Mouse (Mus musculus) CH12.LX (cell line): ENCODE data around the gene AW209491. TPM values are rescaled to one million over a fixed set of nuclear protein-coding genes. Genes with fewer than 3 reads are reported as not detected.

Experiments used
- DNase-seq: peaks from one replicate; pipeline ENCODE4 v3.0.0-alpha.2; 2013; ENCODE audit errors: extremely low read depth
- H3K27ac ChIP-seq: 2 replicates; pipeline ENCODE4 v1.5.1; 2012; ENCODE audit warnings: low read depth, mild to moderate bottlenecking, control low read depth, moderate library complexity; ENCODE audit not compliant: insufficient read depth
- H3K27me3 ChIP-seq: replicated peaks from 2 replicates; pipeline ENCODE3; 2012; ENCODE audit warnings: inconsistent platforms
- H3K36me3 ChIP-seq, 2 experiments: replicated peaks in 1 of 2; 2 replicates each; pipeline versions ENCODE3 to v1.6.1; 2012; ENCODE audit warnings: inconsistent platforms in 1 of 2, low read length in 1 of 2, mild to moderate bottlenecking in 1 of 2, mixed read lengths in 1 of 2, moderate library complexity in 1 of 2; ENCODE audit not compliant: control insufficient read depth in 1 of 2, insufficient read depth in 1 of 2
- H3K4me1 ChIP-seq, 2 experiments: 2 replicates each; pipeline ENCODE4 v1.6.1; 2012; ENCODE audit warnings: inconsistent platforms in 1 of 2, moderate library complexity in 1 of 2; ENCODE audit not compliant: insufficient read depth in 2 of 2, control insufficient read depth in 1 of 2
- H3K4me2 ChIP-seq: 2 replicates; pipeline ENCODE4 v1.6.1; 2012; ENCODE audit warnings: low read depth, mild to moderate bottlenecking, control low read depth; ENCODE audit not compliant: poor library complexity, insufficient read depth, severe bottlenecking
- H3K4me3 ChIP-seq, 3 experiments: fragments of 150-350 bp in 1 of 3; sonication (generic) in 1 of 3; replicated peaks in 1 of 3; 2 replicates each; pipeline versions ENCODE3 to v1.5.1; 2011 to 2012; ENCODE audit warnings: low read depth in 2 of 3, low read length in 2 of 3, mild to moderate bottlenecking in 2 of 3, moderate library complexity in 2 of 3, control low read depth in 1 of 3, improper control_type of control experiment in 1 of 3, inconsistent platforms in 1 of 3, mixed read lengths in 1 of 3; ENCODE audit not compliant: poor library complexity in 1 of 3
- H3K79me2 ChIP-seq: replicated peaks from 2 replicates; pipeline ENCODE4 v1.6.1; 2012; ENCODE audit warnings: mild to moderate bottlenecking, moderate library complexity; ENCODE audit not compliant: control insufficient read depth, poor library complexity, insufficient read depth, severe bottlenecking; ENCODE audit errors: extremely low read depth
- H3K9ac ChIP-seq: 2 replicates; pipeline ENCODE4 v1.6.1; 2012; ENCODE audit warnings: low read depth, mild to moderate bottlenecking, control low read depth, moderate library complexity; ENCODE audit not compliant: insufficient read depth
- H3K9me3 ChIP-seq: replicated peaks from 2 replicates; pipeline ENCODE3; 2012; ENCODE audit warnings: low read length, inconsistent platforms, mixed read lengths
- CHD1 ChIP-seq: IDR thresholded peaks from 2 replicates; pipeline ENCODE4 v1.6.1; 2012; ENCODE audit warnings: low read depth, low read length, improper control_type of control experiment, inconsistent platforms
- CTCF ChIP-seq, 2 experiments: IDR thresholded peaks in 1 of 2; conservative IDR thresholded peaks in 1 of 2; 2 replicates each; pipeline ENCODE4 v1.5.1; 2011 to 2012; ENCODE audit warnings: low read depth in 2 of 2, low read length in 2 of 2, improper control_type of control experiment in 1 of 2, inconsistent platforms in 1 of 2, mild to moderate bottlenecking in 1 of 2, moderate library complexity in 1 of 2
- ELF1 ChIP-seq: IDR thresholded peaks from 2 replicates; pipeline ENCODE4 v1.6.1; 2014; ENCODE audit warnings: low read depth, mild to moderate bottlenecking, inconsistent platforms, low read length, improper control_type of control experiment
- ETS1 ChIP-seq: conservative IDR thresholded peaks from 2 replicates; pipeline ENCODE4 v1.6.1; 2012; ENCODE audit warnings: low read depth, mild to moderate bottlenecking, inconsistent platforms, low read length, improper control_type of control experiment, moderate library complexity
- GABPA ChIP-seq: IDR thresholded peaks from 2 replicates; pipeline ENCODE4 v1.6.1; 2012; ENCODE audit warnings: low read depth, low read length, improper control_type of control experiment, inconsistent platforms; ENCODE audit not compliant: insufficient replicate concordance
- IRF4 ChIP-seq: IDR thresholded peaks from 2 replicates; pipeline ENCODE4 v1.6.1; 2014; ENCODE audit warnings: low read depth, mild to moderate bottlenecking, inconsistent platforms, low read length, improper control_type of control experiment
- JUND ChIP-seq: conservative IDR thresholded peaks from 2 replicates; pipeline ENCODE4 v1.6.1; 2011; ENCODE audit warnings: low read depth, low read length, improper control_type of control experiment
- MAX ChIP-seq: IDR thresholded peaks from 2 replicates; pipeline ENCODE4 v1.6.1; 2011; ENCODE audit warnings: low read length, improper control_type of control experiment
- MAZ ChIP-seq: IDR thresholded peaks from 2 replicates; pipeline ENCODE4 v1.6.1; 2012; ENCODE audit warnings: low read depth, mild to moderate bottlenecking, inconsistent platforms, low read length, improper control_type of control experiment, moderate library complexity
- MEF2A ChIP-seq: IDR thresholded peaks from 2 replicates; pipeline ENCODE4 v1.6.1; 2014; ENCODE audit warnings: low read depth, mild to moderate bottlenecking, inconsistent platforms, low read length, improper control_type of control experiment, borderline replicate concordance
- MYC ChIP-seq: IDR thresholded peaks from 2 replicates; pipeline ENCODE4 v1.6.1; 2011; ENCODE audit warnings: low read depth, mild to moderate bottlenecking, improper control_type of control experiment, low read length
- RAD21 ChIP-seq: IDR thresholded peaks from 2 replicates; pipeline ENCODE4 v1.6.1; 2011; ENCODE audit warnings: low read depth, mild to moderate bottlenecking, low read length, improper control_type of control experiment, moderate library complexity
- RCOR1 ChIP-seq: conservative IDR thresholded peaks from 2 replicates; pipeline ENCODE4 v1.6.1; 2012; ENCODE audit warnings: low read depth, mild to moderate bottlenecking, inconsistent platforms, low read length, improper control_type of control experiment
- SMC3 ChIP-seq: IDR thresholded peaks from 2 replicates; pipeline ENCODE4 v1.6.1; 2011; ENCODE audit warnings: low read depth, low read length, improper control_type of control experiment
- TBP ChIP-seq: conservative IDR thresholded peaks from 2 replicates; pipeline ENCODE4 v1.6.1; 2011; ENCODE audit warnings: low read depth, low read length, improper control_type of control experiment
- UBTF ChIP-seq: IDR thresholded peaks from 2 replicates; pipeline ENCODE4 v1.6.1; 2012; ENCODE audit warnings: low read depth, mild to moderate bottlenecking, inconsistent platforms, low read length, improper control_type of control experiment, moderate library complexity
- USF1 ChIP-seq: IDR thresholded peaks from 2 replicates; pipeline ENCODE4 v1.6.1; 2014; ENCODE audit warnings: low read depth, mild to moderate bottlenecking, inconsistent platforms, low read length, improper control_type of control experiment
- USF2 ChIP-seq: conservative IDR thresholded peaks from 2 replicates; pipeline ENCODE4 v1.6.1; 2011; ENCODE audit warnings: low read depth, low read length, improper control_type of control experiment
- ZC3H11A ChIP-seq: IDR thresholded peaks from 2 replicates; pipeline ENCODE4 v1.6.1; 2012; ENCODE audit warnings: low read depth, mild to moderate bottlenecking, inconsistent platforms, low read length, improper control_type of control experiment
- ZKSCAN1 ChIP-seq: IDR thresholded peaks from 2 replicates; pipeline ENCODE4 v1.6.1; 2012; ENCODE audit warnings: low read depth, inconsistent platforms, low read length, improper control_type of control experiment, borderline replicate concordance
- ZNF384 ChIP-seq: IDR thresholded peaks from 2 replicates; pipeline ENCODE4 v1.6.1; 2012; ENCODE audit warnings: low read depth, low read length, improper control_type of control experiment, inconsistent platforms
- dilution Hi-C: fragments of 300-500 bp; cut with MboI; formaldehyde crosslinking; loops from 2 replicates; pipeline ENCODE4 v1.14.3; 2020; ENCODE audit warnings: low sequenced_read_pairs; ENCODE audit not compliant: extremely low pct_unique_long_range_greater_than_20kb, extremely low pct_ligation_motif_present
- in situ Hi-C: fragments of 300-500 bp; cut with MboI; formaldehyde crosslinking; loops from 3 replicates; pipeline ENCODE4 v1.14.3; 2019; ENCODE audit warnings: low sequenced_read_pairs, low pct_ligation_motif_present, low pct_unique_long_range_greater_than_20kb, mixed read lengths
- polyA plus RNA-seq: library from polyadenylated mRNA; unstranded; fragments of >175 nt; gene quantifications from 2 replicates; pipeline ENCODE4 v1.2.1, GENCODE M21; 2012; ENCODE audit warnings: low read depth; ENCODE audit not compliant: insufficient read length
- total RNA-seq, 2 experiments: library from RNA; depleted of rRNA; stranded (reverse); fragments of 300-350 nt in 1 of 2; fragments of >200 nt in 1 of 2; gene quantifications; 2 replicates each; pipeline ENCODE4 v1.2.3; 2012 to 2014

The AW209491 gene
- total and polyA plus RNA-seq, 3 experiments: 13.7 to 24.3 (median 18.8) TPM

GRCm38 (mm10) chr13:14639998-14640397 is 10.0 kb downstream of the AW209491 start:
- DNase-seq: no peak
- no peak for TF ChIP-seq MEF2A
- TF ChIP-seq UBTF: no peak
- no peak for TF ChIP-seq JUND
- TF ChIP-seq ETS1: no peak
- no peak for TF ChIP-seq TBP
- TF ChIP-seq SMC3: no peak
- no peak for TF ChIP-seq ZKSCAN1
- in situ Hi-C loops: no loop called here
- dilution Hi-C loops: no loop called here
- H3K27me3 ChIP-seq: no peaks in the 10 kb centered on the region
- no peaks in the 10 kb centered on the region for H3K9me3 ChIP-seq
- H3K79me2 ChIP-seq: peaks cover 4% of the 10 kb centered on the region
- no peaks in the 10 kb centered on the region for H3K4me1 ChIP-seq
- H3K9ac ChIP-seq: no peak overlapping the region
- no peak overlapping the region for H3K4me2 ChIP-seq
- H3K4me3 ChIP-seq: no peak overlapping the region
- no peak overlapping the region for H3K27ac ChIP-seq
- H3K36me3 ChIP-seq: peaks cover 22 to 67% of the 10 kb centered on the region in 2 experiments

GRCm38 (mm10) chr13:14649301-14649700 is 19.3 kb downstream of the AW209491 start:
- Histone ChIP-seq H3K9me3 (no peaks in the 10 kb centered on the region), H3K4me1 (no peaks in the 10 kb centered on the region), H3K36me3 (no peaks in the 10 kb centered on the region), H3K27ac (no peak overlapping the region), H3K79me2 (no peaks in the 10 kb centered on the region), H3K4me3 (no peak overlapping the region), H3K4me2 (no peak overlapping the region), H3K27me3 (no peaks in the 10 kb centered on the region), H3K9ac (no peak overlapping the region)
- TF ChIP-seq RCOR1: no peak
- no peak for TF ChIP-seq MAX
- TF ChIP-seq SMC3: peak; percentile 35
- no peak for TF ChIP-seq CHD1
- TF ChIP-seq GABPA: no peak
- TF ChIP-seq MYC: no peak
- TF ChIP-seq CTCF (conservative IDR thresholded peaks at IDR 0.05 in 1 of 2, IDR thresholded peaks at IDR 0.05 in 1 of 2; ENCODE audit: low read depth in 2 of 2, low read length in 2 of 2): peak in 1 of 2 experiments; percentile 62; a peak in 2 of 4 replicates
- no peak for TF ChIP-seq USF2
- peak; percentile 71 for TF ChIP-seq RAD21
- TF ChIP-seq USF1: no peak
- TF ChIP-seq TBP: no peak
- TF ChIP-seq IRF4: no peak
- peak; percentile 92 for TF ChIP-seq ZNF384
- TF ChIP-seq ZC3H11A: no peak
- TF ChIP-seq ELF1: no peak
- no peak for TF ChIP-seq MAZ
- DNase-seq: peak; percentile 45
- dilution Hi-C loops: no loop called here
- in situ Hi-C loops: no loop called here
